Mouse (Mus musculus): ENCODE measurements around the gene Serpina3m.

- no peak for TF ChIP-seq CTCF (IDR thresholded peaks at IDR 0.05; ENCODE audit: low read depth)
- TF ChIP-seq EP300 (IDR thresholded peaks at IDR 0.05; ENCODE audit: low read depth) = no peak
Observed at GRCm38 (mm10) chr12:104314253-104314652, 24.0 kb upstream of the Serpina3m start, which contains the start of gene Serpina3j.

Measured in heart, postnatal 0 days (tissue).